ENCODE assay signal across 8 mouse cellular contexts in genomic region chr5:93092857-93093622, GRCm38 (mm10). TPM values are rescaled to one million over a fixed set of nuclear protein-coding genes. Genes with fewer than 3 reads are reported as not detected.
A peak's percentile ranks its signal among the peaks of the same experiment; 100 is the strongest.
DNase-seq lines count a peak whose midpoint lies in the region; ATAC-seq and TF ChIP-seq lines count a peak whose summit lies in the region.

Gene Sept11, plus strand, starts transcription at chr5:93093437.

- H3K4me2 ChIP-seq in embryonic facial prominence, embryonic 15.5 days (replicated peaks): peak within 1 kb of the TSS; percentile 84
- H3K4me2 ChIP-seq in kidney, embryonic 14.5 days (replicated peaks; ENCODE audit: low read depth, low read length): peak within 1 kb of the TSS; percentile 87
- peak within 1 kb of the TSS; percentile 86 for H3K4me2 ChIP-seq in limb, embryonic 15.5 days

- peak; percentile 56; the same call in 1 of the 2 replicates for TF ChIP-seq POLR2A in bone marrow, adult 2 months (IDR thresholded peaks at IDR 0.05; ENCODE audit: borderline replicate concordance, control insufficient read depth, low read depth, low read length)

- H3K9me3 ChIP-seq in embryonic facial prominence, embryonic 15.5 days (replicated peaks): no peaks in the 10 kb centered on the region
- no peaks in the 10 kb centered on the region for H3K9me3 ChIP-seq in kidney, embryonic 14.5 days (ENCODE audit: control insufficient read depth, low read length)
- no peaks in the 10 kb centered on the region for H3K9me3 ChIP-seq in limb, embryonic 15.5 days

- H3K9ac ChIP-seq in embryonic facial prominence, embryonic 15.5 days: peak within 1 kb of the TSS; percentile 77
- peak within 1 kb of the TSS; percentile 83 for H3K9ac ChIP-seq in kidney, embryonic 14.5 days (ENCODE audit: low read depth, low read length)
- H3K9ac ChIP-seq in limb, embryonic 15.5 days: peak within 1 kb of the TSS; percentile 87

- TF ChIP-seq CTCF in bone marrow, adult 2 months (IDR thresholded peaks at IDR 0.05; ENCODE audit: control insufficient read depth, insufficient read depth, low read length): no peak

- H3K36me3 ChIP-seq in embryonic facial prominence, embryonic 15.5 days: no peaks in the 10 kb centered on the region
- no peaks in the 10 kb centered on the region; the same call in 1 of the 2 replicates for H3K36me3 ChIP-seq in kidney, embryonic 14.5 days (ENCODE audit: control insufficient read depth, insufficient read depth, low read length)
- H3K36me3 ChIP-seq in limb, embryonic 15.5 days: no peaks in the 10 kb centered on the region

- peaks cover 1% of the 10 kb centered on the region; the same call in 1 of the 2 replicates for H3K4me1 ChIP-seq in bone marrow, adult 2 months (ENCODE audit: control insufficient read depth, insufficient read depth, low read length)
- peaks cover 47% of the 10 kb centered on the region for H3K4me1 ChIP-seq in embryonic facial prominence, embryonic 15.5 days
- H3K4me1 ChIP-seq in kidney, embryonic 14.5 days (ENCODE audit: control insufficient read depth, insufficient read depth, low read length): peaks cover 36% of the 10 kb centered on the region
- peaks cover 48% of the 10 kb centered on the region for H3K4me1 ChIP-seq in limb, embryonic 15.5 days

- H3K27me3 ChIP-seq in embryonic facial prominence, embryonic 15.5 days: no peaks in the 10 kb centered on the region
- H3K27me3 ChIP-seq in kidney, embryonic 14.5 days (ENCODE audit: control insufficient read depth, insufficient read depth, low read length): no peaks in the 10 kb centered on the region
- no peaks in the 10 kb centered on the region for H3K27me3 ChIP-seq in limb, embryonic 15.5 days

- H3K4me3 ChIP-seq in bone marrow, adult 2 months (replicated peaks; ENCODE audit: control insufficient read depth, low read depth, low read length): peak within 1 kb of the TSS; percentile 93
- peak within 1 kb of the TSS; percentile 69 for H3K4me3 ChIP-seq in embryonic facial prominence, embryonic 15.5 days (replicated peaks)
- peak within 1 kb of the TSS; percentile 76 for H3K4me3 ChIP-seq in kidney, embryonic 14.5 days (ENCODE audit: low read length)
- peak within 1 kb of the TSS; percentile 88 for H3K4me3 ChIP-seq in limb, embryonic 15.5 days

- ATAC-seq in embryonic facial prominence, embryonic 15.5 days (ENCODE audit: insufficient number of reproducible peaks, low FRiP score, low TSS enrichment, low read depth): peak; percentile 92
- ATAC-seq in kidney, embryonic 14.5 days (ENCODE audit: low FRiP score, low TSS enrichment): peak; percentile 91
- peak; percentile 90 for ATAC-seq in limb, embryonic 15.5 days (ENCODE audit: insufficient number of reproducible peaks, low FRiP score, low TSS enrichment, low read depth)

- DNase-seq in 416B (ENCODE audit: low read depth): peak; percentile 89
- DNase-seq in heart, adult 9 months (ENCODE audit: low spot score in 2 of 2): peak; percentile 92 to 95
- peak; percentile 64 to 87 for DNase-seq in monocyte, adult 2 months (ENCODE audit: low read depth in 1 of 2, low spot score in 2 of 2)
- DNase-seq in spleen, postnatal 36 days (ENCODE audit: low spot score in 2 of 2): peak; percentile 88

- peak within 1 kb of the TSS; percentile 86 for H3K27ac ChIP-seq in bone marrow, adult 2 months (ENCODE audit: control insufficient read depth, insufficient read depth, low read depth, low read length, poor library complexity)
- peak within 1 kb of the TSS; percentile 95 for H3K27ac ChIP-seq in embryonic facial prominence, embryonic 15.5 days (replicated peaks)
- H3K27ac ChIP-seq in kidney, embryonic 14.5 days (ENCODE audit: low read depth, low read length): peak within 1 kb of the TSS; percentile 89
- H3K27ac ChIP-seq in limb, embryonic 15.5 days: peak within 1 kb of the TSS; percentile 97

- under 1% methylated on average over 63 of the region's 63 CpGs for WGBS in bone marrow, adult 2 months
- WGBS in embryonic facial prominence, embryonic 15.5 days: under 1% methylated on average over 63 of the region's 63 CpGs
- WGBS in kidney, embryonic 14.5 days: 0% methylated on average over 63 of the region's 63 CpGs
- WGBS in limb, embryonic 15.5 days: under 1% methylated on average over 63 of the region's 63 CpGs

RNA-seq across cellular contexts. Expression of gene Sept11, which starts in this region (rescaled TPM):
- polyA plus RNA-seq in bone marrow, adult 2 months (2011; ENCODE audit: insufficient read depth, insufficient read length, low replicate concordance, missing spikeins): 28.0 and 55.8 TPM in 2 replicates
- polyA plus RNA-seq in embryonic facial prominence, embryonic 15.5 days (2015; fragmentation: Nextera tagmentation; extraction: Ambion mirVana): 195 and 200 TPM in 2 replicates
- 131 and 224 TPM in 2 replicates for polyA plus RNA-seq in kidney, embryonic 14.5 days (2014; fragmentation: Nextera tagmentation; extraction: Ambion mirVana)
- 180 and 188 TPM in 2 replicates for polyA plus RNA-seq in limb, embryonic 15.5 days (2015; fragmentation: Nextera tagmentation; extraction: Ambion mirVana)

Comparison
In these comparisons a context has a peak if more than half of its experiments do, and no peak if none do; other contexts are left out.
1. Peak in every context shown above with its lines: DNase-seq, ATAC-seq, H3K4me3 ChIP-seq and H3K27ac ChIP-seq.